Mouse (Mus musculus) forebrain, embryonic 15.5 days (tissue): ENCODE data around the gene Saal1. TPM values are rescaled to one million over a fixed set of nuclear protein-coding genes. Genes with fewer than 3 reads are reported as not detected.

Experiments used
- ATAC-seq: fragments of 200-750 bp; cut with Nextera tagmentation; replicated peaks from 2 replicates; pipeline ENCODE4 v1.8.0; 2017; ENCODE audit warnings: mild to moderate bottlenecking, moderate TSS enrichment, moderate library complexity
- H3K27ac ChIP-seq: fragments of 300-500 bp; sonication (generic); replicated peaks from 2 replicates; pipeline ENCODE4 v1.5.1; 2015; ENCODE audit warnings: mild to moderate bottlenecking, inconsistent platforms
- H3K27me3 ChIP-seq: fragments of 300-500 bp; sonication (generic); 2 replicates; pipeline ENCODE4 v1.6.1; 2015; ENCODE audit warnings: inconsistent platforms
- H3K36me3 ChIP-seq: fragments of 300-500 bp; sonication (generic); 2 replicates; pipeline ENCODE4 v1.6.1; 2015; ENCODE audit warnings: mild to moderate bottlenecking, inconsistent platforms
- H3K4me1 ChIP-seq: fragments of 300-500 bp; sonication (generic); 2 replicates; pipeline ENCODE4 v1.6.1; 2015; ENCODE audit warnings: inconsistent platforms
- H3K4me2 ChIP-seq: fragments of 300-500 bp; sonication (generic); replicated peaks from 2 replicates; pipeline ENCODE4 v1.6.1; 2015; ENCODE audit warnings: mild to moderate bottlenecking, inconsistent platforms
- H3K4me3 ChIP-seq: fragments of 300-500 bp; sonication (generic); 2 replicates; pipeline ENCODE4 v1.5.1; 2015; ENCODE audit warnings: mild to moderate bottlenecking, inconsistent platforms
- H3K9ac ChIP-seq: fragments of 300-500 bp; sonication (generic); replicated peaks from 2 replicates; pipeline ENCODE4 v1.6.1; 2015; ENCODE audit warnings: mild to moderate bottlenecking, inconsistent platforms
- H3K9me3 ChIP-seq: fragments of 300-500 bp; sonication (generic); 2 replicates; pipeline ENCODE4 v1.6.1; 2016; ENCODE audit warnings: inconsistent platforms
- WGBS: fragments of 180-500 bp; shearing (Covaris S2); methylation state at CpG from one replicate; pipeline ENCODE4 v1.1.7; 2015; ENCODE audit warnings: mixed read lengths; 5-methylcytosine and 5-hydroxymethylcytosine counted together
- polyA plus RNA-seq: library from polyadenylated mRNA; unstranded; fragments of >200 nt; fragmentation: Nextera tagmentation; extraction: Ambion mirVana; gene quantifications from 2 replicates; pipeline ENCODE4 v1.2.1, GENCODE M21; 2015

Gene Saal1
- polyA plus RNA-seq, 1 experiment from 2014 or later, result 22.8 TPM

GRCm38 (mm10) chr7:46723849-46724248 is 13.4 kb upstream of the Saal1 start:
- no peak for ATAC-seq
- no peak overlapping the region for H3K4me2 ChIP-seq
- no peaks in the 10 kb centered on the region for H3K9me3 ChIP-seq
- no peak overlapping the region for H3K4me3 ChIP-seq
- 89% methylated on average over 3 of the region's 3 CpGs for WGBS
- H3K36me3 ChIP-seq, result no peaks in the 10 kb centered on the region
- no peaks in the 10 kb centered on the region for H3K27me3 ChIP-seq
- H3K27ac ChIP-seq, result no peak overlapping the region
- peaks cover 6% of the 10 kb centered on the region; the same call in 1 of the 2 replicates for H3K4me1 ChIP-seq
- no peak overlapping the region for H3K9ac ChIP-seq

GRCm38 (mm10) chr7:46723354-46723753 is 12.9 kb upstream of the Saal1 start:
- peaks cover 6% of the 10 kb centered on the region; the same call in 1 of the 2 replicates for H3K4me1 ChIP-seq
- no peak overlapping the region for H3K4me2 ChIP-seq
- H3K27ac ChIP-seq, result no peak overlapping the region
- H3K9me3 ChIP-seq, result no peaks in the 10 kb centered on the region
- H3K36me3 ChIP-seq, result no peaks in the 10 kb centered on the region
- H3K9ac ChIP-seq, result no peak overlapping the region
- no peaks in the 10 kb centered on the region for H3K27me3 ChIP-seq
- no peak overlapping the region for H3K4me3 ChIP-seq
- 96% methylated on average over 6 of the region's 6 CpGs for WGBS
- ATAC-seq, result no peak

GRCm38 (mm10) chr7:46720460-46720859 is 10.0 kb upstream of the Saal1 start:
- 58% methylated on average over 9 of the region's 9 CpGs for WGBS
- Histone ChIP-seq H3K9me3 (no peaks in the 10 kb centered on the region), H3K27me3 (no peaks in the 10 kb centered on the region), H3K4me2 (no peak overlapping the region), H3K4me1 (peaks cover 6% of the 10 kb centered on the region; the same call in 1 of the 2 replicates), H3K36me3 (no peaks in the 10 kb centered on the region), H3K27ac (peak overlapping the region; percentile 48; the same call in 1 of the 2 replicates), H3K9ac (no peak overlapping the region), H3K4me3 (no peak overlapping the region)
- ATAC-seq, result 0 out of 2 replicates have a peak, but pooled peaks have one; percentile 46

DNA sequence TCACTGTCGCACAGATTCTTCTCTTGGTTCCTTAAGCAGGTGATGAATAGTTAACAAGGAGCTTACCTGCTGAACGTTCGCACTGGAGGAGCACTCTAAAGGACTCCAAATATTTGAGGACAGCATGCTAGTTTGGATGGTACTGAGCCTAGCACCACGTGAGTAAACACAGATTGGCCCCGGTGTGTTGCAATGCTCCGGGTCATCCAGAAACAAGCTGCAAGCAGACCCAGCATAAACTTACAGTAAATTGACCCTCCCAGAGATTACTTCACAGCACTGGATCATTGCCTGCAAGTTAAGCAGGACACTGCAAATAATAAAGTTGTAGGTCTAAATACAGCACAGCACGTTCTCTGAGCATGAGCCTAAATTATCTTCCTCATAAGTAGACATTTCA is 9.0 kb upstream of the Saal1 start:
- no peak overlapping the region for H3K4me3 ChIP-seq
- H3K27me3 ChIP-seq, result no peaks in the 10 kb centered on the region
- no peak overlapping the region for H3K9ac ChIP-seq
- H3K27ac ChIP-seq, result no peak overlapping the region
- no peaks in the 10 kb centered on the region for H3K36me3 ChIP-seq
- WGBS, result 78% methylated on average over 7 of the region's 7 CpGs
- ATAC-seq, result no peak
- H3K4me1 ChIP-seq, result peaks cover 6% of the 10 kb centered on the region; the same call in 1 of the 2 replicates
- H3K9me3 ChIP-seq, result no peaks in the 10 kb centered on the region
- no peak overlapping the region for H3K4me2 ChIP-seq

DNA sequence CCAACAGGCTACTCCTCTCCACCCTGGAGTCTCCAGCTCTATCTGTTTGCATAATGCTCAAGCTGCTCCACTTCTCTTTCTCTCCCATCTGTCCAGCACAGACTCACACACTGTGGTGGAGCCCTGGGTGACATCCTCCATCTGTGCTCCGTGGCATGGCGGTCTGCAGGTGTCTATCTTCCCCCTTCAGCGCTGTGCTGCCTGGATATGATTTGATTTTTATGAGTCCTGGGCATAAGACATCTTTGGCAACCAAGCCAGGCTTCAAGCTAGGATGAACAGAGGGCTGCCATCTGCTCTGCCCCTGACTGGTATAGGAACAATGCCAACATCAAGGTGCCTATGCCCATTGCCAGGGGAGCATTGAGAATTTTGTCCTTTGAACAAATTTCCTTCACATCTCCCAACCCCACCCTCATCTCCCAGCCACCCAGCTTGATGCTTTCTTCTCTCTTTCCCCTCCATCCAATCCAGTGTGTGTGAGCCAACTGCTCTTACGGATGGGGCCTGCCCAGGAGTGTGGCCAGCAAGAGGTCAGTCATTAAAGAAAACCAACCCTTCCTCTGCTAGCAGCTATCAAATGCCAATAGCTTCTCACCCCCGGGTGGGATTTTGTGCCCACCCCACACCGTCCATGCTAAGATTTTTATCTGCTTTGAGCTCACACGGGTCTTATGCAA is 8.3 kb upstream of the Saal1 start:
- H3K36me3 ChIP-seq, result no peaks in the 10 kb centered on the region
- no peak overlapping the region for H3K4me3 ChIP-seq
- no peaks in the 10 kb centered on the region for H3K9me3 ChIP-seq
- no peak overlapping the region for H3K9ac ChIP-seq
- no peaks in the 10 kb centered on the region for H3K27me3 ChIP-seq
- H3K4me1 ChIP-seq, result peaks cover 6% of the 10 kb centered on the region; the same call in 1 of the 2 replicates
- no peak overlapping the region for H3K4me2 ChIP-seq
- peak; percentile 92 for ATAC-seq
- peak overlapping the region; percentile 41; the same call in 1 of the 2 replicates for H3K27ac ChIP-seq
- 65% methylated on average over 7 of the region's 7 CpGs for WGBS

- Histone ChIP-seq H3K27me3 (no peaks in the 10 kb centered on the region), H3K27ac (no peak overlapping the region), H3K4me3 (no peak overlapping the region), H3K4me1 (peaks cover 6% of the 10 kb centered on the region; the same call in 1 of the 2 replicates), H3K9ac (no peak overlapping the region), H3K36me3 (no peaks in the 10 kb centered on the region), H3K4me2 (no peak overlapping the region), H3K9me3 (no peaks in the 10 kb centered on the region)
- no peak for ATAC-seq
- WGBS, result 56% methylated on average over 5 of the region's 5 CpGs
Observed at GRCm38 (mm10) chr7:46716897-46717296, 6.4 kb upstream of the Saal1 start.

DNA sequence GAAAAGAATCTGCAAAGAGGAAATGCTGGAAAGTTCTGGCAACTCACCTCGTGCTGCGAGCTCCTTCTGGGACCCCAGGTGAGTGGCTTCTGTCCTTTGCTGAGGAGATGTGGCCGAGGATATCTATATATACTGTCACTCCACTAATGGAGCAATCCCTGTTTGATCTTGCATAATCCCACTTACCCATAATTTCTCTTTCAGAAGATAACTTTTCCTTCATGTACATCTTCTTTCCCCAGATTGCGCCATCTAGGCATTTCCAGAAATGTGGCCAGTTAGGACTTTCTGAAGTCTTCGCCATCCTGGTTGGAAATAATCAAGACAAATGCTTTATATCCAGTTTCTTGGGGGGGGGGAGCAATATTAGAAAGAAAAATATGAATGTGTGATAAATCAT is 5.1 kb upstream of the Saal1 start, which contains the start of gene Saa3:
TSS of gene Saa3 (minus strand) at position 101 of the 400 bp plus-strand sequence.
- Histone ChIP-seq H3K4me2 (no peak within 1 kb of the TSS), H3K36me3 (no peaks in the 10 kb centered on the region), H3K4me1 (peaks cover 6% of the 10 kb centered on the region; the same call in 1 of the 2 replicates), H3K27ac (no peak within 1 kb of the TSS), H3K4me3 (no peak within 1 kb of the TSS), H3K9ac (no peak within 1 kb of the TSS), H3K9me3 (no peaks in the 10 kb centered on the region), H3K27me3 (no peaks in the 10 kb centered on the region)
- WGBS, result 93% methylated on average over 5 of the region's 5 CpGs
- no peak for ATAC-seq

DNA sequence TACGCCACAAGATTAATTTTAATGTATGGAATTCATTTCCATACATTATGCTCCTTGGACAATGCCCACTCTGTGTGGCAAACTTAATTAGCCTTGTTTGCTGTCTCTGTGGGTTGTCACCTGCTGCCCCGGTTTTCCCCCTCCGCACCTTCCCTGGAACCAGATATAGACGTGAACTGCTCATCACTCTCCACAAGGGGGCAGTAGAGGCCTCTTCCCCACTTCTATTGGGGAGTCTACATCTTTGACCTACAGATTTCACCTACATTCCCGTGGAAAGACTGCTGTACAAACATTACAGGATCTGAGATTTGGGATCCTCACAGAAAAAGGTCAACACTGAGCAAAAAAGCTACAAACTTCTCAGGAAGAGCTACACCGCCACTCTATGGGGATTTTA is 4.0 kb upstream of the Saal1 start:
- H3K36me3 ChIP-seq, result no peaks in the 10 kb centered on the region
- no peak overlapping the region for H3K27ac ChIP-seq
- ATAC-seq, result no peak
- H3K9ac ChIP-seq, result no peak overlapping the region
- no peak overlapping the region for H3K4me2 ChIP-seq
- WGBS, result 38% methylated on average over 6 of the region's 6 CpGs
- H3K4me1 ChIP-seq, result peaks cover 4% of the 10 kb centered on the region
- H3K4me3 ChIP-seq, result no peak overlapping the region
- H3K27me3 ChIP-seq, result no peaks in the 10 kb centered on the region
- no peaks in the 10 kb centered on the region for H3K9me3 ChIP-seq

GRCm38 (mm10) chr7:46712250-46712649 is 1.8 kb upstream of the Saal1 start:
- no peak for ATAC-seq
- H3K27ac ChIP-seq, result no peak overlapping the region
- no peaks in the 10 kb centered on the region for H3K9me3 ChIP-seq
- WGBS, result 81% methylated on average over 6 of the region's 6 CpGs
- peaks cover 5% of the 10 kb centered on the region; the same call in 1 of the 2 replicates for H3K36me3 ChIP-seq
- no peak overlapping the region for H3K4me2 ChIP-seq
- H3K9ac ChIP-seq, result no peak overlapping the region
- H3K4me1 ChIP-seq, result peaks cover 11% of the 10 kb centered on the region
- H3K27me3 ChIP-seq, result no peaks in the 10 kb centered on the region
- no peak overlapping the region for H3K4me3 ChIP-seq

- no peak overlapping the region for H3K4me2 ChIP-seq
- no peaks in the 10 kb centered on the region for H3K9me3 ChIP-seq
- H3K27ac ChIP-seq, result no peak overlapping the region
- no peaks in the 10 kb centered on the region for H3K4me1 ChIP-seq
- H3K9ac ChIP-seq, result no peak overlapping the region
- no peak for ATAC-seq
- peaks cover 69% of the 10 kb centered on the region for H3K36me3 ChIP-seq
- no peaks in the 10 kb centered on the region for H3K27me3 ChIP-seq
- no peak overlapping the region for H3K4me3 ChIP-seq
- WGBS, result 90% methylated on average over 6 of the region's 6 CpGs
Observed at GRCm38 (mm10) chr7:46700521-46701025, 9.9 kb downstream of the Saal1 start.

DNA sequence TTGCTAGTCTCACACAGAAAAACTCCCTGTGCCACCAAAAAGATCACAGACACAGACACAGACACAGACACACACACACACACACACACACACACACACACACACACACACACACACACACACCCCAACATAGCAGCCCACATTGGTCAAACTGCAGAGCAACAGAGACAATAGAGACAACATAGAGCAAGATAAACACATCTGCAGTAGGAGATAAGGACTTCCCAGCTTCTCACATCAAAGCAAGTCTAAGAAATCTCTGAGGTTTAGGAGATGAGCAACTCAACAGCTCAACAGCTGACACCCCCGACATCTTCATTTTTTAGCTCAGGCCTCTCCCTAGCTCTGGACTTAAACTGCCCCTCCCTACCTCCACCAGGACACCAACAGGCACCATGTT is 13.7 kb downstream of the Saal1 start:
- Histone ChIP-seq H3K9ac (no peak overlapping the region), H3K4me1 (no peaks in the 10 kb centered on the region), H3K4me3 (no peak overlapping the region), H3K27me3 (no peaks in the 10 kb centered on the region), H3K4me2 (no peak overlapping the region), H3K27ac (no peak overlapping the region), H3K36me3 (peaks cover 57% of the 10 kb centered on the region), H3K9me3 (no peaks in the 10 kb centered on the region)
- ATAC-seq, result no peak
- WGBS, result 93% methylated on average over 1 of the region's 1 CpGs

DNA sequence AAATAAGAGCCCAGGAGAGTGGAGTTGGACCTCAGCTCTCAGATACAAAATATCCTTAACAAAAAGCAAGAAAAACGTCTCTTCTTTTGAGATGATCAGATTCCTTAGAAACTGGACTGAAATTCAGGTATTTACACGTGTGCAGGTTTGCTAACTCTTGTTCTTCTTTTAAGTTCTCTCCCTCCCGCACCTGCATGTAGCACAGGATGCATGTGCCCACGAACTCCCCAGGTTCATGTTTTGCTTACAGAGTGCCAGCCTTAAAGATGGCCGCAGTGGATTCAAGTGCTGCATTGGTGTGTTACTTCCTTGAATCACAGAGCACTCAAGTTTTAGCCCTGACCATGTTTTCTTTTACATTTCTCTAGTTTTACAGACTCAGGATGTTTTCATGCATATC is 23.7 kb downstream of the Saal1 start:
- Histone ChIP-seq H3K36me3 (peaks cover 34% of the 10 kb centered on the region), H3K4me1 (no peaks in the 10 kb centered on the region), H3K4me3 (no peak overlapping the region), H3K4me2 (no peak overlapping the region), H3K9me3 (no peaks in the 10 kb centered on the region), H3K9ac (no peak overlapping the region), H3K27ac (no peak overlapping the region), H3K27me3 (no peaks in the 10 kb centered on the region)
- no peak for ATAC-seq
- 91% methylated on average over 5 of the region's 5 CpGs for WGBS

DNA sequence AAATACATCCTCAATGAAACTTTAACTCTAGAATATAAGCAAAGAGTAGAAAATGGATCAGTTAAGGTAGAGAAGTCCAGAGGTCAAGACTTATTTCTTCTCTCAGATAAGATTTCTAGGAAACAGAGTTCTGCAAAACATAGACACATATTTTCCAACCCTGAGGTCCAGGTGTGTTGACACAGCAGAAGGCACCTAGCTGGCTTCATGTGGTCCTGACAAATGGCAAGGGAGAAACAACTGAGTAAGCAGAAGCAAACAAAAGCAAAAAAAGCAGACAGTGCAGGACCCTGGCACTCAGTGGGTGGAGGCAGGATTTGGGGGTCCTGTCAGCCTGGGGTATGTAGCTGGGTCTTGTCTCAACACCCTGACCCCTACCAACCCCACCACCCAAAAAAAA is 29.7 kb downstream of the Saal1 start:
- no peak overlapping the region for H3K4me3 ChIP-seq
- no peak overlapping the region for H3K4me2 ChIP-seq
- no peak overlapping the region for H3K9ac ChIP-seq
- no peaks in the 10 kb centered on the region for H3K36me3 ChIP-seq
- no peaks in the 10 kb centered on the region for H3K4me1 ChIP-seq
- ATAC-seq, result no peak
- H3K27ac ChIP-seq, result no peak overlapping the region
- H3K9me3 ChIP-seq, result no peaks in the 10 kb centered on the region
- no peaks in the 10 kb centered on the region for H3K27me3 ChIP-seq
